Mouse (Mus musculus) kidney, postnatal 4 days (tissue): ENCODE data around the gene Gm20388.
A peak's percentile ranks its signal among the peaks of the same experiment; 100 is the strongest.

Experiments used
- DNase-seq, 2 experiments: peaks; one replicate each; pipeline ENCODE4 v3.0.0; 2021; ENCODE audit warnings: mixed read lengths in 2 of 2

The Gm20388 gene

GRCm38 (mm10) chr8:119967435-119967834 is 56.8 kb downstream of the Gm20388 start:
- DNase-seq = no peak

DNA sequence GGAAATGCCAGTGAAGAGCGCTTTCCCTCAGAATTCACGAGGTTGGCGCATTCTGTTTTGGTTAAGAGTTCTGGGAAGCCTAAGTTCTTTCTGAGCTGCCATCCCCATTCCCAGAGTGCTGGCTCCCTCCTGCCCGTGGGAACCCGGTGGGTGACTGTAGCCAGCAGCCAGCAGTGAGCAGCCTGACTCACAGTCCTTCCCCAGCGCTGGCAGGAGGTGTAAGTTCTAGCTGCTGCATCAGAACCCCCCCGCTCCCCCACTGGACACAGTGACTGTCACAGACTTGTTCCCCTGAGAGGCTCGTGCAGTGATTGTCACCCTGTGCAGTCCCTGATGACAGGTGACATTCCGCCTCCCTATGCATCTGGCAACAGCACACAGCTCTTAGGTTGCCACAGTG is 59.5 kb downstream of the Gm20388 start:
- no peak for DNase-seq

- peak in 1 of 2 experiments; percentile 36 for DNase-seq
Measured at GRCm38 (mm10) chr8:119972558-119972957, 61.9 kb downstream of the Gm20388 start.

GRCm38 (mm10) chr8:119978770-119979381 is 68.2 kb downstream of the Gm20388 start:
- DNase-seq = no peak

GRCm38 (mm10) chr8:119981253-119981652 is 70.6 kb downstream of the Gm20388 start:
- no peak for DNase-seq

DNA sequence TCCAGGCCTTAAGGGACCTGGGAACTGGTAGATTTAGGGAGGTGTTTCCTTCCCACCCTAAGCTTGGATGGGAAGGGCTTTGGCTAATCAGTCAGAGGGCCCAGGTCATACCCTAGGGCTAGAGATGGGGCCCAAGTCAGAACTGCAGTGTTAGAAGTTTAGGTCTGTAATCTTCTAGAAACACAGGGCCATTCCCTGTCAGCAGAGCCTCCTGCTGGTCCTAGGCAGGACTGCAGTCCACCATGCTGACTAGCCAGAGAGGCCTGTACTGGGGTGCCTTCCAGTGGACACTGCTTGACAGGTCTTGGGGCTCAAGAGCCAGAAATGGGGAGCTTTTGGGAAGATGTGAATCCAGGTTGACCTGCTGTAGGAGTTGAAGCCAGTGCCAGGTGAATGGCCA is 73.4 kb downstream of the Gm20388 start:
- peak; percentile 62 to 65 for DNase-seq

GRCm38 (mm10) chr8:119986174-119986573 is 75.5 kb downstream of the Gm20388 start:
- DNase-seq = no peak

- DNase-seq = peak; percentile 33 to 56
Measured at GRCm38 (mm10) chr8:119988087-119988486, 77.4 kb downstream of the Gm20388 start.

DNA sequence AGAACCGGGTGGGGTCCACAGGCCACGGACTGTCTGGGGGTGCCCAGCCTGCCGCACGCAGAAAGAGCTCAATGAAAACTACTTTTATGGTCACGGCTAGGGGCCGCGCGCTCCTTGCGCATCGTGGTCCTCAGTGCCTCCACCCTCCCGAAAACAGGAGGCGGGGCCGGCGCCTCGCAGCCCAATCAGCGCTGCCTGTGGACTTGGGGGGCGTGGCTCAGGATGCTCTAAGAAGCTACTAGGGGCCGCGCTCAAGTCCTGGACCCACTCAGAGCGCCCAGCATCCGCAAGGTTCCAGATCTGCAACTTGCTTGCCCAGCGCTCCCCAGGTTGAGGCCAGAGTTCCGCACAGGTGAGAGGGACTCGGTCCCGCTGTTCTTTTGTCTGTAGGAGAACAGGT is 81.6 kb downstream of the Gm20388 start, which contains the start of gene Crispld2:
Gene Crispld2 (plus strand): TSS at position 190 of the 400 bp plus-strand sequence.
- DNase-seq = peak; percentile 92 to 94

DNA sequence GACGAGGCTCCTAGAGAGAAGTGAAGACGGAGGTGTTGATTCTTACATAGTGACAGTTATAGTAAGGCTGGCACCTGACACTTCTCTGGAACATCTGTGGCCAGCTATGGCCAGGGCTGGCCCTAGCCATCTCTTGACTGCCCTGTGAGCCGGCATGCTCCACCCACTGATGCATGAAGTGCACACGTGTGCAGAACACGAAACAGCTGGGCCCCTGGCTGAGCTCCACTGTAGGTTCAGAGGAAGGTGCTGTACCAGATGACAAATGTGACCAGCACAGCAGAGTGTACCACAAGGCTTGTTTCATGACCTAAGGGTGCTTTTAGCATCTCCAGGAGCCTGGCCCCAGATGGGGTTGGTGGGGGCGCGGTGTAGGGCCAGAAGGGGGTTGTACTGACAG is 83.5 kb downstream of the Gm20388 start:
- DNase-seq = peak; percentile 47 to 59

DNA sequence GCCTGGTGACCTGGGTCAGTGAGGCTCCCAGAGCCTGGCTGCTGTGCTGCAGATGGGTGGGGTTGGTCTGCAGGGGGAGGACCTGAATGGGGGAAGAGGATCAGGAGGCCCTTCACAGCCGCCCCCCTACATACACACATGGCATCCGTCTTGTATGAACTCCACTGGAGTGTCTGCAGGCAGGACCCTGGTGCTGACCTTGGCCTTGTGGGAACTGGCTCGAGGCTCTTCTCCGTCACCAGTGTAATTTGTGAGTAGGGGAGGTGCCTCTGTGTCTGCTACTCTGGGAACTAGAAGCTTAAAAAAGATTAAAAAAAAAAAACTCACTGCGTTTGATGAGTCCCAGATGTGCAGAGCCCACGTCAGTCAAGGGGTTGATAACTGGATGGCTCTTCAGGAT is 83.9 kb downstream of the Gm20388 start:
- DNase-seq = peak; percentile 42 to 54

GRCm38 (mm10) chr8:119997266-119997665 is 86.6 kb downstream of the Gm20388 start:
- no peak for DNase-seq

- DNase-seq = no peak
Measured at GRCm38 (mm10) chr8:120000461-120000860, 89.8 kb downstream of the Gm20388 start.

GRCm38 (mm10) chr8:120001712-120002111 is 91.1 kb downstream of the Gm20388 start:
- DNase-seq = peak; percentile 58 to 78

GRCm38 (mm10) chr8:120002348-120002747 is 91.7 kb downstream of the Gm20388 start:
- peak in 1 of 2 experiments; percentile 55 for DNase-seq

- peak; percentile 72 to 80 for DNase-seq
Measured at GRCm38 (mm10) chr8:120004154-120004702, 93.6 kb downstream of the Gm20388 start.

DNA sequence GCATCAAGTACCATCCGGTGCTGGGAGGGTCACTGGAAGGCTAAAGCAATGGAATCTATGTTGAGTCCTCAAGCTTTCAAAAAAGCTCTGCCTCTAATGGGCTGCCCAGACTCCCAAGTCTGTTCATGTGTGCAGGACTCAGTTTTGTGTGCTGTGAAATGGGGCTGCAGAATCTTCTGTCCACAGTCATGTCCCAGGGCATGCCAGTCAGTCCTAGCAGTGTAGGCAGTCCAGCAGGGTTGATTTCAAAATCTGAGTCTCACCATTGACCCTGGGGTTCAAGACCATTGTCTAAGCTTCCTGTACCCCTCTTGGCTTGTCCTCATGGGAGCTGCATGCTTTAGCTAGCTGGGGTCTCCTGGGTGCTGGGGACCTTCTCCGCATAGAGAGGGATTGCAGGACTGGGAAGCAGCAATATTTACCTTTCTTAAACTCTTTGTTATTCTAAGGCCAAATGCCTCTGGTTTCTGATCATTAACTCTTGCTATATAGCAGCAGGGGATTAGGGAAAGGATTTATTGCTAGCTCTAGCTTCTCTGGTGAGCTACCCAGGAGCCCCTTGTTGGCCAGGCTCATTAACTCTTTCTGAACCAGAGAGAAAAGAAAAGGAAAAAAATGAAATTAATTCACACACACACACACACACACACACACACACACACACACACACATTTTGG is 94.2 kb downstream of the Gm20388 start:
- no peak for DNase-seq

- DNase-seq = peak in 1 of 2 experiments; percentile 60
Measured at GRCm38 (mm10) chr8:120006645-120007160, 96.1 kb downstream of the Gm20388 start.

- DNase-seq = no peak
Measured at GRCm38 (mm10) chr8:120007178-120007577, 96.5 kb downstream of the Gm20388 start.

DNA sequence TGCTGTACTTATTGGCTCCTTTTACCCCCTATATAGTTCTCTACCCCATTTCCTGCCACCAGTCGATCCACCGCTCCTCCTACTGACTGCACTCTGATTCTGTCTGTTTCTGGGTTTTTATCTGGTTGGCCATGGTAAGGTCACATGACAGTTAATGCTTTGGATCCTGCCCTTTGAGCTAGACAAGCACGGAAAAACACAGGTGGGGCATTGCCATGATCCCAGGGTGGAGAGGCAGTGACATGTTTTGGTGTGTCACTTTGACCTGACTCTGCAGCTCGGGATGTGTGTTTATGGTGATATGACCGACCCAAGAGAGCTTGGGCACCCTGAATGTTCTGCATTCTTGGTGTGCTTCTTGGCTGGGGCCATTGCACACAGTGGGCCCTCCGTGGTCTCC is 98.6 kb downstream of the Gm20388 start:
- DNase-seq = no peak

DNA sequence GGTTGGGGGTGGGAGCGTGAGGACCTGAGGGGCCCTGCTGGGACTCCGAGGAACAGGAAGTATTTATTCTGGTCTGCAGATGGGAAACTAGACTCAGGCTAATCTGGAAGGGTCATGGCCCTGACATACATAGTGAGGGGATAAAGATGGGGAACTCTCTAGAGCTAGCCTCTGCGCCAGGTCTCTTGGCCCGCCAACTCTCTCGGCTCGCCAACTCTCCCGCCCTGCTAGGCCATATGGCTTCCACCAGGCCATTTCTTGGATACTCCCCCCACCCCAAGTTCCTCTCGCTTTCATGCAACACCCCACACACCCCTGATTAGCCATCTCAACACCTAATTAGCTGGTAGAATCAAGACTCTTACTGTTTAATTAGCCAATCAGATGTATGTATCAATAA is 101.8 kb downstream of the Gm20388 start:
- no peak for DNase-seq

DNA sequence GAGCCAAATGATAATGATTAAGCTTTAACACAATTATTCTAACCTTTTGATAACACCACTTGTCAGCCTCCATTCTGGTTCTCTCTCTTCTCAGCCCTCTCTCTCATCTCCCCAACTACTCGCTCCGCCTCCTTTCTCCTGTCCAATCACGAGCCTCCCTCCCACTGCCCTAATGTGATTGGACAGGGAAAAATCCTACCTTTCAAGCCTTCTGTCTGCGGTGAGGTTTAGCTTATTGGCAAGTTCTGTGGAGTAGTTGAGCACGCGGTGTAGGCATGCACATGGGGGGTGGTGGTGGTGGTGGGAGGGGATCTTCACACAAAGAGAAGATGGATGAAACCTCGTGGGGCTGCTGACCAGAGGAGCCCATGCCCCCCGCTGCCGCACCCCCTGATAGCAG is 102.3 kb downstream of the Gm20388 start:
- DNase-seq = peak in 1 of 2 experiments; percentile 43

GRCm38 (mm10) chr8:120014267-120015023 is 103.8 kb downstream of the Gm20388 start:
- DNase-seq = peak; percentile 64 to 73
